Mouse (Mus musculus) midbrain, embryonic 14.5 days (tissue): ENCODE measurements around the gene Grik4. TPM values are rescaled to one million over a fixed set of nuclear protein-coding genes. Genes with fewer than 3 reads are reported as not detected.

ENCODE experiments used
- ATAC-seq: fragments of 200-750 bp; cut with Nextera tagmentation; 2 replicates; pipeline ENCODE4 v1.8.0; 2017; ENCODE audit warnings: moderate number of reproducible peaks, moderate library complexity; ENCODE audit not compliant: low FRiP score, low TSS enrichment
- DNase-seq: peaks from one replicate; pipeline ENCODE4 v3.0.0-alpha.2; 2015
- H3K27ac ChIP-seq: fragments of 300-500 bp; sonication (generic); replicated peaks from 2 replicates; pipeline ENCODE4 v1.5.1; 2014; ENCODE audit warnings: mild to moderate bottlenecking, low read depth, low read length, moderate library complexity
- H3K27me3 ChIP-seq: fragments of 300-500 bp; sonication (generic); 2 replicates; pipeline ENCODE4 v1.6.1; 2014; ENCODE audit warnings: low read length, control low read depth, mixed read lengths; ENCODE audit not compliant: control insufficient read depth, insufficient read depth
- H3K36me3 ChIP-seq: fragments of 300-500 bp; sonication (generic); 2 replicates; pipeline ENCODE4 v1.6.1; 2014; ENCODE audit warnings: low read length, control low read depth; ENCODE audit not compliant: control insufficient read depth, insufficient read depth
- H3K4me1 ChIP-seq: fragments of 300-500 bp; sonication (generic); 2 replicates; pipeline ENCODE4 v1.6.1; 2014; ENCODE audit warnings: mild to moderate bottlenecking, antibody characterized with exemption, low read length, control low read depth; ENCODE audit not compliant: control insufficient read depth, insufficient read depth
- H3K4me2 ChIP-seq: fragments of 300-500 bp; sonication (generic); 2 replicates; pipeline ENCODE4 v1.6.1; 2014; ENCODE audit warnings: mild to moderate bottlenecking, low read length, moderate library complexity
- H3K4me3 ChIP-seq: fragments of 300-500 bp; sonication (generic); replicated peaks from 2 replicates; pipeline ENCODE4 v1.5.1; 2014; ENCODE audit warnings: low read depth, low read length
- H3K9ac ChIP-seq: fragments of 300-500 bp; sonication (generic); replicated peaks from 2 replicates; pipeline ENCODE4 v1.6.1; 2014; ENCODE audit warnings: mild to moderate bottlenecking, low read length, moderate library complexity
- H3K9me3 ChIP-seq: fragments of 300-500 bp; sonication (generic); 2 replicates; pipeline ENCODE4 v1.6.1; 2016; ENCODE audit warnings: low read length, control low read depth, mixed read lengths; ENCODE audit not compliant: control insufficient read depth
- WGBS: fragments of 180-500 bp; shearing (Covaris S2); extraction: QIAGEN DNeasy Blood & Tissue Kit; methylation state at CpG from one replicate; pipeline ENCODE4 v1.1.7; 2014; 5-methylcytosine and 5-hydroxymethylcytosine counted together
- polyA plus RNA-seq: library from polyadenylated mRNA; unstranded; fragments of >200 nt; fragmentation: Nextera tagmentation; extraction: Ambion mirVana; gene quantifications from 2 replicates; pipeline ENCODE4 v1.2.1, GENCODE M21; 2014

The Grik4 gene
- polyA plus RNA-seq, 1 experiment from 2014 or later = 4.4 TPM

DNA sequence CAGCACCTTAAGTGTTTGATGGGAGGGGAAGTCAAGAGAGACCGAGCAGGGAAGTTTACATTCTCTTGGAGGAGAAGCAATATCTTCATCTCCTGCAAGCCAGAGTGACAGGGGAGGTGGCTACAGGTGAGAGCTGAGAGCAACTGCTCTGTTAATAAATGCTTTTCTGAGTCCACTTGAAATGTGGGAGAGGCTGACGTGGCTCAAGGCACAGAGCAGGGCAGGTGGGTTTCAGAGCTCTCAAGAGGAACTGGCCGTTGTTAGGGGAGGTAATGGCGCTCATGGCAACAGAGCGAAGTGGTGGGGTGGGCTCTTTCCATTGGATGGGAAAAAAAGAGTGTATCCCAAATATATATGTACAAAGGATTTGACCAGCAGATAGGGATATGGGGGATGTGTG lies 242.6 kb downstream of the Grik4 start:
- Histone ChIP-seq H3K4me3 (no peak overlapping the region), H3K36me3 (no peaks in the 10 kb centered on the region), H3K9ac (no peak overlapping the region), H3K4me2 (no peak overlapping the region), H3K9me3 (peaks cover 9% of the 10 kb centered on the region; the same call in 1 of the 2 replicates), H3K27me3 (no peaks in the 10 kb centered on the region), H3K4me1 (peaks cover 9% of the 10 kb centered on the region; the same call in 1 of the 2 replicates), H3K27ac (no peak overlapping the region)
- WGBS = 90% methylated on average over 5 of the region's 5 CpGs
- no peak for DNase-seq
- ATAC-seq = no peak

DNA sequence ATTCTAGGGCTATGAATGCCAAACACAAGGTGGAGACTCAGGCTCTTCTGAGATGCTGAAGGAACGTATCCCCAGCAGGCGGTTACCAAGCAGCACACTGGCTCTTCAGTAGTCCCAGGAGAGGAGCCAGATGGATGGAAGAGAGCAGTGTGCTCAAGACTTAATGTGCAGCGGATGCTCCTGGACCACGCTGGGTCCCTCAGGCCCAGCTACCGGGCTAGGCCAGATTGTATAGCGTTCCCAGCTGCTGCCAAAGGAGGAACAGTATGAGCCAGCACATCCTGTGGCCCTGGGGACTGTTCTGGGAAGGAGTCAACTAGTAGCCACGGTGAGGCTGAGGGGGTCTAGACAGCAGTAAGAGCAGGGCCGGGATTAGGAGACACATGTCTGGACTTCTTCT lies 251.3 kb downstream of the Grik4 start:
- no peak overlapping the region for H3K9ac ChIP-seq
- no peak for ATAC-seq
- H3K27me3 ChIP-seq = no peaks in the 10 kb centered on the region
- no peaks in the 10 kb centered on the region for H3K36me3 ChIP-seq
- no peak overlapping the region for H3K4me2 ChIP-seq
- 61% methylated on average over 8 of the region's 8 CpGs for WGBS
- H3K4me1 ChIP-seq = no peaks in the 10 kb centered on the region
- H3K4me3 ChIP-seq = no peak overlapping the region
- H3K27ac ChIP-seq = no peak overlapping the region
- DNase-seq = no peak
- H3K9me3 ChIP-seq = peaks cover 3% of the 10 kb centered on the region; the same call in 1 of the 2 replicates

GRCm38 (mm10) chr9:42688143-42688542 lies 256.1 kb downstream of the Grik4 start:
- Histone ChIP-seq H3K4me2 (no peak overlapping the region), H3K36me3 (no peaks in the 10 kb centered on the region), H3K27ac (no peak overlapping the region), H3K4me1 (no peaks in the 10 kb centered on the region), H3K4me3 (no peak overlapping the region), H3K9me3 (no peaks in the 10 kb centered on the region), H3K9ac (no peak overlapping the region), H3K27me3 (no peaks in the 10 kb centered on the region)
- 49% methylated on average over 4 of the region's 4 CpGs for WGBS
- no peak for ATAC-seq
- peak; percentile 73 for DNase-seq

DNA sequence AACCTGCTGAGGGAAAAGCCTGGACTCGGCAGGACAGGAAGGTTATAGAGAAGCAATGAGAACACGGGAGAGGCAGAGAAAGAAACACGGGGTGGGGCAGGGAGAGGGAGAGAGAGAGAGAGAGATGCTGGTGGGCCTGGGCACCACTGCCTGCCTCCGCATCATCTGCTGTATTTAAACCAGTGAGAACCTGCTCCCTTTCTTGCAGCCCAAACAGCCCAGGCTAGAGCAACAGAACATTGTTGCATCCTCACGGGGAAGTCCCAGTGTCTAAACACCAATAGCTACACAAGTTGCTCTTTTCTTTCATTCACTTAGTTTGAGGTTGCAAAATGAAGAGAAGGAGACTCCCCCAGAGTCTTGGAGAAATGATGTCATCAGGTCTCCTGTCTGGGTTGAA lies 258.2 kb downstream of the Grik4 start:
- Histone ChIP-seq H3K27me3 (no peaks in the 10 kb centered on the region), H3K9me3 (no peaks in the 10 kb centered on the region), H3K4me1 (no peaks in the 10 kb centered on the region; the same call in 1 of the 2 replicates), H3K4me3 (no peak overlapping the region), H3K4me2 (no peak overlapping the region), H3K9ac (no peak overlapping the region), H3K36me3 (no peaks in the 10 kb centered on the region), H3K27ac (no peak overlapping the region)
- 70% methylated on average over 5 of the region's 5 CpGs for WGBS
- ATAC-seq = no peak
- DNase-seq = no peak

DNA sequence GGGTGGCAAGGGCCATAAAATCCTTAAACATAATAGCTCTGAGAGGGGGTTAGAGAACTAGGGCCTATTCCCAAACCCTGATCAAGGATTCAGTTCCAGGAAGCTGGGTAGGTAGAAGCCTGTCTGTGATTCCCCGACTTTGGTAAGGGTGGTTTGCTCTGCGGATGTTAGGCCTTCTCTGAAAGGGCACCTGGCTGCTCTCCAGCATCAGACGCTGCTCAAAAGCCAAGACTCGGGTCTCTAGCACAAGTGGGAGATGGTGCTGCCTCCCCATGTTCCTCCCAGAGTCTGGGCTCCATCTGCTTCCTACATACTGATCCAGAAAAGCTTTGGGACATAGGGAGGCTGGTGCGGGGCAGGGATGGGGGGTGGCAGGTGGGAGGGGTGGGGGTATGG lies 270.3 kb downstream of the Grik4 start:
- Histone ChIP-seq H3K4me1 (peaks cover 28% of the 10 kb centered on the region), H3K9me3 (no peaks in the 10 kb centered on the region), H3K36me3 (no peaks in the 10 kb centered on the region), H3K9ac (no peak overlapping the region), H3K27ac (no peak overlapping the region), H3K27me3 (no peaks in the 10 kb centered on the region), H3K4me2 (no peak overlapping the region), H3K4me3 (no peak overlapping the region)
- ATAC-seq (no peak), DNase-seq (no peak)
- 76% methylated on average over 5 of the region's 5 CpGs for WGBS

- ATAC-seq (peak; percentile 64; the same call in 1 of the 2 replicates), DNase-seq (peak; percentile 58)
- Histone ChIP-seq H3K9me3 (no peaks in the 10 kb centered on the region), H3K27me3 (no peaks in the 10 kb centered on the region), H3K27ac (peak overlapping the region; percentile 50; the same call in 1 of the 2 replicates), H3K4me1 (peaks cover 28% of the 10 kb centered on the region), H3K9ac (no peak overlapping the region), H3K4me2 (no peak overlapping the region), H3K4me3 (no peak overlapping the region), H3K36me3 (no peaks in the 10 kb centered on the region)
- WGBS = 53% methylated on average over 12 of the region's 12 CpGs
Observed at GRCm38 (mm10) chr9:42673385-42674016, 270.8 kb downstream of the Grik4 start.

DNA sequence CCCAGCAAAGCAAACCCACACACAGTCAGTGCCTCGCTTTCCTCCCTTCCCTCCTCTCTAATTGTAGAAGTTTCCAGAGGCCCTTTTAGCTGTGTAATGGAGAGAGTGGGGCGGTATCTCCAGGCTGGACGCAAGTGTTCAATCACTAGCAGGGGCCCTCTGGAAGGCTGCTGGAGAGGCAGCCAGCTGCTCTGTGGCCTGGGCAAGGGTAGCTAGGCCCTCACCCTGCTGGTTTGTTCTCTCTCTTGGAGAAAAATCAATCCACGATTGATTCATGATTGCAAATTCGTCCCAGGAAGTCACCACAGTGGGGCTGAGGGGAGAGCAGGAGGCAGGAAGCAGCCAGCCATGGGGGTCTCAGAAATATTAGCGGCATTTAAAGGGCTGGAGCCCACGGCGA lies 271.3 kb downstream of the Grik4 start:
- Histone ChIP-seq H3K4me3 (no peak overlapping the region), H3K4me2 (no peak overlapping the region), H3K4me1 (peaks cover 28% of the 10 kb centered on the region), H3K36me3 (no peaks in the 10 kb centered on the region), H3K9ac (no peak overlapping the region), H3K27me3 (no peaks in the 10 kb centered on the region), H3K27ac (peak overlapping the region; percentile 50; the same call in 1 of the 2 replicates), H3K9me3 (no peaks in the 10 kb centered on the region)
- WGBS = 56% methylated on average over 8 of the region's 8 CpGs
- ATAC-seq = no peak; the same call in 1 of the 2 replicates
- DNase-seq = no peak

DNA sequence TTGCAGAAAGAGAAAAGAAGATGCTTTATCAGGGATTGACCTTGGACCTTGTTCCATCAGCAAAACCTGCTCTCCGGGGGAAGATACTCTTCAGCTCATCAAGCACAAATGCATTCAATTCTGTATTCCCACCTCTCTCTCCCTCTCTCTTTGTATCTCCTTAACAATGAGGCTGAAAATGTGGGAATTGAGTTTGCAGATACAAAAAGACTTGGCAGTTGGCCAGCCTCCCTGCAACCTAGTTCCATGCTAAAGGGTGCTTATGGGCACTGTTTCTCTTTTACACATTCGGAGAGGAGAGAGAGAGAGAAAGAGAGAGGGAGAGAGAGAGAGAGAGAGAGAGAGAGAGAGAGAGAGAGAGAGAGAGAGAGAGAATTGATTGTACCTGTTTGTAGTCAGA lies 273.7 kb downstream of the Grik4 start:
- ATAC-seq = no peak
- peak; percentile 72 for DNase-seq
- no peaks in the 10 kb centered on the region for H3K9me3 ChIP-seq
- H3K9ac ChIP-seq = no peak overlapping the region
- no peak overlapping the region for H3K4me2 ChIP-seq
- no peaks in the 10 kb centered on the region for H3K36me3 ChIP-seq
- H3K4me3 ChIP-seq = no peak overlapping the region
- H3K27me3 ChIP-seq = no peaks in the 10 kb centered on the region
- WGBS = 33% methylated on average over 2 of the region's 2 CpGs
- peaks cover 28% of the 10 kb centered on the region for H3K4me1 ChIP-seq
- H3K27ac ChIP-seq = peak overlapping the region; percentile 37; the same call in 1 of the 2 replicates

GRCm38 (mm10) chr9:42661481-42661880 lies 282.8 kb downstream of the Grik4 start:
- H3K9me3 ChIP-seq = no peaks in the 10 kb centered on the region
- no peak overlapping the region for H3K9ac ChIP-seq
- 55% methylated on average over 1 of the region's 1 CpGs for WGBS
- H3K27ac ChIP-seq = no peak overlapping the region
- ATAC-seq (no peak), DNase-seq (no peak)
- H3K4me1 ChIP-seq = peaks cover 15% of the 10 kb centered on the region
- no peak overlapping the region for H3K4me3 ChIP-seq
- H3K27me3 ChIP-seq = no peaks in the 10 kb centered on the region
- no peaks in the 10 kb centered on the region for H3K36me3 ChIP-seq
- H3K4me2 ChIP-seq = no peak overlapping the region
